Mouse (Mus musculus): ENCODE results near the gene Tns3.

Gene Tns3

GRCm38 (mm10) chr11:8432941-8433340 lies 231.4 kb downstream of the Tns3 start:
- DNase-seq: no peak

GRCm38 (mm10) chr11:8427660-8428059 lies 236.7 kb downstream of the Tns3 start:
- DNase-seq: no peak

- peak in 1 of 2 experiments; percentile 30 for DNase-seq
Measured at GRCm38 (mm10) chr11:8425226-8425570, 239.1 kb downstream of the Tns3 start.

- DNase-seq: peak; percentile 76 to 81
Measured at GRCm38 (mm10) chr11:8424342-8425225, 239.8 kb downstream of the Tns3 start.

GRCm38 (mm10) chr11:8405225-8405899 lies 259.0 kb downstream of the Tns3 start:
- DNase-seq: peak; percentile 23 to 60

GRCm38 (mm10) chr11:8401328-8401727 lies 263.0 kb downstream of the Tns3 start:
- no peak for DNase-seq

GRCm38 (mm10) chr11:8396329-8396728 lies 268.0 kb downstream of the Tns3 start:
- no peak for DNase-seq

- DNase-seq: no peak
Measured at GRCm38 (mm10) chr11:8391564-8391963, 272.8 kb downstream of the Tns3 start.

GRCm38 (mm10) chr11:8385891-8386405 lies 278.4 kb downstream of the Tns3 start:
- DNase-seq: no peak
